Mouse (Mus musculus) testis, adult 2 months (tissue): ENCODE results near the gene Thbd.

Experiments
- CTCF ChIP-seq: fragments of 200-500 bp; IDR thresholded peaks from 2 replicates; pipeline ENCODE4 v1.5.1; 2012; ENCODE audit warnings: low read depth, mild to moderate bottlenecking, inconsistent platforms, low read length, moderate library complexity; ENCODE audit not compliant: control insufficient read depth, insufficient read depth, insufficient replicate concordance
- POLR2A ChIP-seq: fragments of 200-500 bp; IDR thresholded peaks from 2 replicates; pipeline ENCODE4 v1.6.1; 2012; ENCODE audit warnings: low read depth, mild to moderate bottlenecking, inconsistent platforms, low read length, moderate library complexity; ENCODE audit not compliant: control insufficient read depth

GRCm38 (mm10) chr2:148432346-148432745, 24.4 kb upstream of the Thbd start:
- TF ChIP-seq CTCF (no peak), POLR2A (no peak)
